Mouse (Mus musculus): ENCODE data around the gene Spout1.

Spout1 gene

DNA sequence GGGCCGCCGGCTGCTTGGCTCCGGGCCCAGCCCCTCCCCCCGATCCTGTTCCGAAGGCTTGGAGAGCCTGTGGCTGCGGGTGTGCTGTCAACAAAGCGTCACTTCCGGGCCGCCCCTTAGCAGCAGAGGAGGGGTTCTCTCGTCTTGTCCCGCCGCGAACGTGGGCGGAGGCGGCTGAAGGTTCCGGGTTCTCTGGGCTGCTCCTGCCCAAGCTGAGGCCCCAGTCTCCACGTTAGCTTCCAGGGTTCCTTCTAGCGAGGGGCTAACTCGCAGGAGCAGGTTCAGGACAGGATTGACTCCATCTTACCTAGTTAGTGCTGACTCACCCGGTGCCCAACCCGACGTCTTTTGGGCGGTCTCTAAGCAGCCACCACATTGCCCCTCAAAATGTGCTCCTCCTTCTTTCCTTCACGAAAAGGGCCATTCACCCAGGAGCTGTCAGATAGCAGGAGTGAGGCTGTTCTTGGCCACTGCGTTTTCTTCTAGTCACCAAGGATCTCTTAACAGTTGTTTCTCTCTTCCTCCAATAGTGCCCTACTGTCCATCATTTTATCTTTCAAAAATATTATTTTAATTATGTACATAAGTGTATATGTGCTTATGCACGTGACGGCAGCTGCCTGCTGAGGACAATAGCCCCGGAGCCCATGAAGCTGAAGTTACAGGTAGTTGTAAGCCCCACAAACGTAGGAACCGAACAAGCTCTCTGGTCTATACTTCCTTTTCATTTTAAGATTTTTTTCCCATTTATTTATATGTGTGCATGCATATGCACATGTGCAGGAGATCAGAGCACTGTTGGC, 53.6 kb downstream of the Spout1 start, which contains the start of gene Zer1:
Zer1 (minus strand) TSS at position 114 of the 803 bp plus-strand sequence.
- DNase-seq, result peak; percentile 97

DNA sequence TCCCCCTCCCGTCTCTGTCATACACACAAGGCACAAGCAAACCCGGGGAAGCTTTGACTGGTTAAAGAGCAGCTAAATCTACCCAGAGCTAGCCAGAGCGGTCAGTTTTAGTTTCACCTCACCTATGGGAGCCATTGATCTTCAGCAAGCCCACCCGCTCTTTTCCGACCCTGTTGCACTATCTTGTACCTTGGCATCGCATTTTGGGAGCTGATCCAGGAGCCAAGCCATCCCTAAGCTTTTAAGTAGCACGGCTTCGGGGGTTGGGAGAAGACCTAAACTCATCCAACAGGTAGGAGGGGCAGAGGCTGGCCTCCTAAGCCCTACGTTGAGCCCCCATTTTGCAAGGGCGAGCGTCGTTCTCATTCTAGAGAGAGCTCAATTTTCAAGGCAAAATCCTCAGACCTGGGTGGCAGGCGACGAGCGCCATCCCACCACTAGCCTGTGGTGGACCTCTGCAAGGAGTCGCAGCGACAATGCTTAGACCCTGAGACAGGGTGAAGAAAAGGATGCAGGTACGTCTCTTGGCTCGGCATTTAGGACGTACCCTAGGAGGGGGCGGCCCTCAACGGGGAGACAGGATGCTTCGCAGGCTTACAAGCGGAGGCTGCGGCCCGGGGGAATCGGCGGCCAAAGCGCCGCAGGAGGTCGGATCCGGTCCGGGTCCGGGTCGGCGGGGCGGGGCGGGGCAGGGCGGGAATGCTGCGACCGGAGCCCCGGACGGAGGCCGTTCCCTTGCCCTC, 54.4 kb downstream of the Spout1 start:
- no peak for DNase-seq
